Mouse (Mus musculus) heart, adult 2 months (tissue): ENCODE measurements around the gene Entpd7.

Experiments
- CTCF ChIP-seq: fragments of 200-600 bp; IDR thresholded peaks from 2 replicates; pipeline ENCODE4 v1.8.1; 2022; ENCODE audit warnings: antibody characterized with exemption, mild to moderate bottlenecking, moderate library complexity
- EP300 ChIP-seq: fragments of 200-500 bp; IDR thresholded peaks from 2 replicates; pipeline ENCODE4 v1.6.1; 2011; ENCODE audit warnings: low read depth, low read length, control low read depth; ENCODE audit not compliant: insufficient read depth

- TF ChIP-seq EP300 (no peak), CTCF (no peak)
These were observed 72.9 kb downstream of the Entpd7 start for GRCm38 (mm10) chr19:43762410-43762809.
